Mouse (Mus musculus): ENCODE data around the gene Farsb. TPM values are rescaled to one million over a fixed set of nuclear protein-coding genes. Genes with fewer than 3 reads are reported as not detected.

The Farsb gene
- total and polyA plus RNA-seq, 2 experiments from 2014 or later: 72.8 to 129 TPM

DNA sequence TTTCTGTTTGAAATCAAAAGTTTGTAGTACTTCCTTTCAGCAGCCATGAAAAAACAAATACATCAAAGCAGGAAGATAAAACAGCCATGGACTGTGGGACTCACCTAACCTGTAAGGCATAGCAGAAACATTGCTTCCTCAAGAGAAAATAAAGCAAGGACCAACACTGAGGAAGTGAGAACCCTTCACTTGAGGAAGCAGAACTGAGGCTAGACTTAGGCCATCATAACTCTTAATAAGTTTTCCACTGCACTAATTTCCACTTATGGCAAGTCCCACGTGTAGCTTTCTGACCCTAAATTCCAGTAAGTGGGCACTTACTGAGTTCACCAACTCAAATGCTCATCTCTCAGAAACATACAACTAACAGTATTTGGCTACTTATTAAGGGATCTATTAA is 1.4 kb upstream of the Farsb start:
- no peak overlapping the region for H3K27ac ChIP-seq
- peaks cover 4% of the 10 kb centered on the region for H3K4me1 ChIP-seq (ENCODE audit: insufficient read depth, low read length)
- no peaks in the 10 kb centered on the region for H3K27me3 ChIP-seq (ENCODE audit: insufficient read depth, low read length)
- no peaks in the 10 kb centered on the region for H3K36me3 ChIP-seq (ENCODE audit: insufficient read depth, low read length)
- H3K4me3 ChIP-seq (ENCODE audit: low read length): no peak overlapping the region
- 86% methylated on average over 1 of the region's 1 CpGs for WGBS
- H3K9me3 ChIP-seq (ENCODE audit: low read length): no peaks in the 10 kb centered on the region
- no peak for ATAC-seq
- no peak for TF ChIP-seq CTCF (IDR thresholded peaks at IDR 0.05; ENCODE audit: low read depth)
- no peak overlapping the region for H3K4me2 ChIP-seq (ENCODE audit: low read depth, low read length)
- no peak overlapping the region for H3K9ac ChIP-seq (replicated peaks; ENCODE audit: low read length)
- DNase-seq (ENCODE audit: low spot score): no peak

GRCm38 (mm10) chr1:78488427-78488751 is 308 bp downstream of the Farsb start:
- no peak for TF ChIP-seq CTCF (IDR thresholded peaks at IDR 0.05; ENCODE audit: low read depth)
- Histone ChIP-seq H3K4me3 (ENCODE audit: low read length) (peak overlapping the region; percentile 98), H3K27me3 (ENCODE audit: insufficient read depth, low read length) (no peaks in the 10 kb centered on the region), H3K9me3 (ENCODE audit: low read length) (no peaks in the 10 kb centered on the region), H3K36me3 (ENCODE audit: insufficient read depth, low read length) (no peaks in the 10 kb centered on the region), H3K9ac (replicated peaks; ENCODE audit: low read length) (peak overlapping the region; percentile 84), H3K27ac (peak overlapping the region; percentile 85), H3K4me1 (ENCODE audit: insufficient read depth, low read length) (peaks cover 4% of the 10 kb centered on the region), H3K4me2 (ENCODE audit: low read depth, low read length) (peak overlapping the region; percentile 91)
- no peak; the same call in 1 of the 2 replicates for ATAC-seq
- DNase-seq (ENCODE audit: low spot score): no peak
- WGBS: under 1% methylated on average over 28 of the region's 28 CpGs

DNA sequence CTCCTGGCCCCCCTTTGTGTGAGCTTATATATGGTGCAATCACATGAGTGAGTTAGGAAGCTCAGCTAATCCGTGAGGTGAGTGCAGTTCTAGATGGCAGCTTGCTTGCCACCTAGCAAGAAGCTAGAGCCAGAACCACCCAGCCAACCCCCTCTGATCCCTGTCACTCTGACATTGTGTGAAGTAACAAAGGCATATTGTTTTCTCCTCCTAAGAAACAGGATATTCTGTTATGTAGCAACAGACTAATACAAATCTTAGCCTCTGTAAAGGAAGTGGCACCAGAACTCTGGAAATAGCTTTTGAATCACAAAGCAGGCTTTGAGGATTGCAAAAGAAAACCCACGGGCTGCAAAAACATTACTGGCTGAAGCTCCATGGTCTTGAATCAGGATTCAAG is 4.3 kb downstream of the Farsb start:
- H3K9ac ChIP-seq (replicated peaks; ENCODE audit: low read length): no peak overlapping the region
- H3K4me1 ChIP-seq (ENCODE audit: insufficient read depth, low read length): peaks cover 4% of the 10 kb centered on the region
- ATAC-seq (no peak), DNase-seq (ENCODE audit: low spot score) (no peak)
- H3K36me3 ChIP-seq (ENCODE audit: insufficient read depth, low read length): peaks cover 7% of the 10 kb centered on the region; the same call in 1 of the 2 replicates
- no peaks in the 10 kb centered on the region for H3K9me3 ChIP-seq (ENCODE audit: low read length)
- H3K27ac ChIP-seq: no peak overlapping the region
- WGBS: 56% methylated on average over 2 of the region's 2 CpGs
- no peak for TF ChIP-seq CTCF (IDR thresholded peaks at IDR 0.05; ENCODE audit: low read depth)
- H3K4me2 ChIP-seq (ENCODE audit: low read depth, low read length): no peak overlapping the region
- H3K4me3 ChIP-seq (ENCODE audit: low read length): no peak overlapping the region
- H3K27me3 ChIP-seq (ENCODE audit: insufficient read depth, low read length): no peaks in the 10 kb centered on the region

- 89% methylated on average over 3 of the region's 3 CpGs for WGBS
- no peak for DNase-seq (ENCODE audit: low spot score)
These were observed 5.3 kb downstream of the Farsb start for GRCm38 (mm10) chr1:78483430-78483829.

GRCm38 (mm10) chr1:78472441-78472840 is 16.3 kb downstream of the Farsb start:
- H3K9ac ChIP-seq (replicated peaks; ENCODE audit: low read length): no peak overlapping the region
- H3K36me3 ChIP-seq (ENCODE audit: insufficient read depth, low read length): peaks cover 45% of the 10 kb centered on the region
- no peak overlapping the region for H3K4me3 ChIP-seq (ENCODE audit: low read length)
- TF ChIP-seq CTCF (IDR thresholded peaks at IDR 0.05; ENCODE audit: low read depth): no peak
- H3K4me2 ChIP-seq (ENCODE audit: low read depth, low read length): no peak overlapping the region
- 94% methylated on average over 5 of the region's 5 CpGs for WGBS
- H3K4me1 ChIP-seq (ENCODE audit: insufficient read depth, low read length): no peaks in the 10 kb centered on the region
- ATAC-seq (no peak), DNase-seq (ENCODE audit: low spot score) (no peak)
- no peaks in the 10 kb centered on the region for H3K27me3 ChIP-seq (ENCODE audit: insufficient read depth, low read length)
- H3K27ac ChIP-seq: no peak overlapping the region
- no peaks in the 10 kb centered on the region for H3K9me3 ChIP-seq (ENCODE audit: low read length)

More at GRCm38 (mm10) chr1:78483430-78483829, 5.3 kb downstream of the Farsb start:
- no peaks in the 10 kb centered on the region for H3K9me3 ChIP-seq (ENCODE audit: low read length)
- no peak overlapping the region for H3K4me3 ChIP-seq (ENCODE audit: low read length)
- peaks cover 11% of the 10 kb centered on the region; the same call in 1 of the 2 replicates for H3K36me3 ChIP-seq (ENCODE audit: insufficient read depth, low read length)
- no peak overlapping the region for H3K27ac ChIP-seq
- peaks cover 4% of the 10 kb centered on the region for H3K4me1 ChIP-seq (ENCODE audit: insufficient read depth, low read length)
- no peak for ATAC-seq
- H3K9ac ChIP-seq (replicated peaks; ENCODE audit: low read length): no peak overlapping the region
- no peaks in the 10 kb centered on the region for H3K27me3 ChIP-seq (ENCODE audit: insufficient read depth, low read length)
- no peak overlapping the region for H3K4me2 ChIP-seq (ENCODE audit: low read depth, low read length)
- TF ChIP-seq CTCF (IDR thresholded peaks at IDR 0.05; ENCODE audit: low read depth): no peak

GRCm38 (mm10) chr1:78454659-78455058 is 34.0 kb downstream of the Farsb start:
- WGBS: 28% methylated on average over 7 of the region's 7 CpGs
- ATAC-seq: peak; percentile 56
- peaks cover 20% of the 10 kb centered on the region for H3K36me3 ChIP-seq (ENCODE audit: insufficient read depth, low read length)

GRCm38 (mm10) chr1:78453886-78454285 is 34.8 kb downstream of the Farsb start:
- Histone ChIP-seq H3K27ac (no peak overlapping the region), H3K9me3 (ENCODE audit: low read length) (no peaks in the 10 kb centered on the region), H3K4me3 (ENCODE audit: low read length) (no peak overlapping the region), H3K27me3 (ENCODE audit: insufficient read depth, low read length) (no peaks in the 10 kb centered on the region), H3K4me2 (ENCODE audit: low read depth, low read length) (no peak overlapping the region), H3K36me3 (ENCODE audit: insufficient read depth, low read length) (peaks cover 20% of the 10 kb centered on the region), H3K9ac (replicated peaks; ENCODE audit: low read length) (no peak overlapping the region), H3K4me1 (ENCODE audit: insufficient read depth, low read length) (no peaks in the 10 kb centered on the region)
- ATAC-seq (no peak), DNase-seq (ENCODE audit: low spot score) (no peak)
- WGBS: 78% methylated on average over 8 of the region's 8 CpGs
- no peak for TF ChIP-seq CTCF (IDR thresholded peaks at IDR 0.05; ENCODE audit: low read depth)

More at GRCm38 (mm10) chr1:78454659-78455058, 34.0 kb downstream of the Farsb start:
- Histone ChIP-seq H3K9me3 (ENCODE audit: low read length) (no peaks in the 10 kb centered on the region), H3K9ac (replicated peaks; ENCODE audit: low read length) (no peak overlapping the region), H3K27ac (no peak overlapping the region), H3K4me2 (ENCODE audit: low read depth, low read length) (no peak overlapping the region), H3K4me3 (ENCODE audit: low read length) (no peak overlapping the region), H3K4me1 (ENCODE audit: insufficient read depth, low read length) (no peaks in the 10 kb centered on the region), H3K27me3 (ENCODE audit: insufficient read depth, low read length) (no peaks in the 10 kb centered on the region)
- peak; percentile 82 for DNase-seq (ENCODE audit: low spot score)
- peak; percentile 90 for TF ChIP-seq CTCF (IDR thresholded peaks at IDR 0.05; ENCODE audit: low read depth)

Measured in hindbrain, postnatal 0 days (tissue).